Mouse (Mus musculus): ENCODE results near the gene Ttll12. TPM values are rescaled to one million over a fixed set of nuclear protein-coding genes. Genes with fewer than 3 reads are reported as not detected.
A peak's percentile ranks its signal among the peaks of the same experiment; 100 is the strongest.

Gene Ttll12
- total and polyA plus RNA-seq, 3 experiments, result 4.5 to 9.9 (median 5.5) TPM

DNA sequence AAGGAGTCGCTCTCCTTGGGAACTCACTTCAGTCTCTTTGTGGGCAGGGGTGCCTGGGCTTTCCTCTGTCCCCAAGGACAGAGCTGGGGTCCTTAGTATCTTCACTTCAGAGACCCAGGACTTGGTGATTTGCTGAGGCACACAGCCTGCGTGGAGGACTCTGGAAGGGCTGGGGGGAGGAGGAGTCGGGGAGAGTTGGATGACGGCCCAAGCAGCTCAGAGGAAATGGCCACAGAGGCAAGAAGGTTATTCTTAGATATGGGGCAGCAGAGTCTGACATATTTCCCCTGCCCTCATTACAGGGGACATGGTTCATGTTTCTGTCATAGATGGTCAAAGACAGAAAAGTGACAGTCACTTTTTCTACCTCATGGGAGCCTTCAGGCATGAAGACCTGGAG lies 55.1 kb downstream of the Ttll12 start:
- Histone ChIP-seq H3K27me3 (ENCODE audit: control insufficient read depth, insufficient read depth, low read length) (no peaks in the 10 kb centered on the region), H3K79me2 (replicated peaks; ENCODE audit: control insufficient read depth, insufficient read depth, low read length) (no peaks in the 10 kb centered on the region), H3K4me1 (ENCODE audit: control insufficient read depth, insufficient read depth, low read length) (peaks cover 18% of the 10 kb centered on the region), H3K27ac (peak overlapping the region; percentile 85), H3K9ac (ENCODE audit: low read depth, low read length) (no peak overlapping the region), H3K36me3 (ENCODE audit: control insufficient read depth, insufficient read depth, low read length) (no peaks in the 10 kb centered on the region; the same call in 1 of the 2 replicates), H3K4me3 (peak overlapping the region; percentile 32; the same call in 1 of the 2 replicates)
- no peak for TF ChIP-seq POLR2A (IDR thresholded peaks at IDR 0.05; ENCODE audit: insufficient read depth, low read depth, low read length)
- TF ChIP-seq CTCF (IDR thresholded peaks at IDR 0.05), result no peak
- TF ChIP-seq EP300 (IDR thresholded peaks at IDR 0.05; ENCODE audit: insufficient read depth, low read depth, low read length), result no peak
- 10% methylated on average over 4 of the region's 4 CpGs for WGBS
- intact Hi-C loops (cut with DNase I), result no loop called here
- DNase-seq, result peak; percentile 75 to 81

DNA sequence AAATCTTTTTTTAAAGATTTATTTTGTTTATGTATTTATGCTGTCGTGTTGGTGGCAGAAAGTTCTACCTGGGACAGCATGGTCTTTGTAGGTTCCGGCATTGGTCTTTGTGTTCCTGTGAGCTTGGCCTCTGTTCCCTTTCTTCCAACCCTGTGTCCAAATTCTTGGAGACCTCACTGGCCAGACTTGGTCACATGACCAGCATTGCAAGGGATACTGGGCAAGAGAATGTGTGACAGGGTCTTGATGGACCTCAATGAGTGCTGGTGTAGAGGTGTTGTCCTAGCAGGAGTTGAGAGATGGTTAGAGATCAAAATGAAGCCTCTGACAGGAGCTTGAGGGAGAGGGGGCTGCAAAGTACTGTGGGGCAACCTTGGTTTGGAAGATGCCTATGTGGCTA lies 56.1 kb downstream of the Ttll12 start:
- peak in 1 of 2 experiments; percentile 14 for DNase-seq
- H3K36me3 ChIP-seq (ENCODE audit: control insufficient read depth, insufficient read depth, low read length), result no peaks in the 10 kb centered on the region; the same call in 1 of the 2 replicates
- 97% methylated on average over 2 of the region's 2 CpGs for WGBS
- no peak overlapping the region; the same call in 1 of the 2 replicates for H3K27ac ChIP-seq
- TF ChIP-seq POLR2A (IDR thresholded peaks at IDR 0.05; ENCODE audit: insufficient read depth, low read depth, low read length), result no peak
- no peak for TF ChIP-seq EP300 (IDR thresholded peaks at IDR 0.05; ENCODE audit: insufficient read depth, low read depth, low read length)
- no peak for TF ChIP-seq CTCF (IDR thresholded peaks at IDR 0.05)
- peaks cover 21% of the 10 kb centered on the region for H3K4me1 ChIP-seq (ENCODE audit: control insufficient read depth, insufficient read depth, low read length)
- no peaks in the 10 kb centered on the region for H3K27me3 ChIP-seq (ENCODE audit: control insufficient read depth, insufficient read depth, low read length)
- intact Hi-C loops (cut with DNase I), result no loop called here
- H3K79me2 ChIP-seq (replicated peaks; ENCODE audit: control insufficient read depth, insufficient read depth, low read length), result no peaks in the 10 kb centered on the region
- H3K4me3 ChIP-seq, result no peak overlapping the region
- no peak overlapping the region for H3K9ac ChIP-seq (ENCODE audit: low read depth, low read length)

DNA sequence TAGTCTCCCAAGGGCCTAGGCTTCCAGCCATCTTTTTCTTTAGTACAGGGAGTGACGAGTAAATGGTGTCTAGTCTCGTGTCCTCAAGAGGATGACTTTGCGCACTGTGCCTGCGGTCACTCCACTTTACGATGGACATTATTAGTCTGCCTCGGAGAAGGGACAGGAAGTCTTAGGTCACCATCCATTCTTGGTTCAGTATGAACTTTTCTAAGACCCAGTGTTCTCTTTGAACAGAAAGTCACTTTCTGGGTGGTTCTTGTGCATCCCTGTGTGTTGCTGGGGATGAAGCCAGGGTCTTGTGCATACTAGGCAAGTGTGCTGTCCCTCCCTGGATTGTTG lies 59.1 kb downstream of the Ttll12 start:
- DNase-seq, result peak in 1 of 2 experiments; percentile 16
- WGBS, result 24% methylated on average over 6 of the region's 6 CpGs
- H3K9ac ChIP-seq (ENCODE audit: low read depth, low read length), result 0 out of 2 replicates have a peak overlapping the region, but pooled peaks have one; percentile 0

DNA sequence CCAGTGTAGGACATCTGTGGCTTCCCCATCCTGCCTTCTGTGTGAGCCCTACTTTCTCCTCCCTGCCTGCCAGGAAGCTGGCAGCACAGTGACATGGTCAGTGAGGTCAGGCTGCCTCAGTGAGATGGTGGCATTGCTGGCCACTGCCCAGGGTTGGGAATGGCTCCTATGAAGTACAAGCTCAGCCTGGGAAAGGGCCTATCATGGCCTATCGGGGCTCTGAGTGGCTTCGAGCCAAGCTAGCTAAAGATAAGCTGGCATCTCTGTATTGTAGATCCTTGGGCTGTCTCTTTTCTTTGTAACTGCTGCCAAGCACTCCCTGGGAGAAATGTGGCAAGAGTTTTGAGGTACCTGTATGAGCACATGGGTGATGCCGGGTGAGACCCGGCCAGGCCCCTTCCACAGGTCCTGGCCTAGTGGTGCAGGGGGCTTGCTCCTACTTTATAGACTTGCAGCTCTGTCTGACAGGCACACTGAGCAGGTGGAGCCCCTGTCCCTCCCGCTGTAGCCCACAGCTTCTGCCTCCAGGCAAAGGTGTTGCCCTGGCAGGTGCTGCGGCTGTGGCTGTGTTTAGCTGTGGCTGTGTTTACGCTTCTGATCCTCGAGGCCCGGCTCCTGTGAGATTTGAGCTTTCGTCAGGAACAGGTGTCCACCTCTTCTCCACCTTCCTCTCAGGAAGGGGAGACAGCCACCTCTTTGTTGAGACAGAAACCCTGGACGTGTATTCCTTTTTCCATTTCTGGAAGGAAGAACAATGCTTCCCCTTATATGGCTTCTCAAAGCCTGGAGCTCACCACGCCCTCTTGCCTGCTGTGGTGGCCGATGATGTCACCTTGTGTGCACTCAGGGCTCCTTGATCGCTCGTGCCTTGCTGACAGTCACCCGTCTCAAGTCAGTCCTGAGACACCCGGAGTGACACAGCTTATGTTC lies 59.7 kb downstream of the Ttll12 start:
- peak; percentile 51; the same call in 1 of the 2 replicates for TF ChIP-seq POLR2A (IDR thresholded peaks at IDR 0.05; ENCODE audit: insufficient read depth, low read depth, low read length)
- 0 out of 2 replicates have a peak, but pooled peaks have one; percentile 12 for TF ChIP-seq EP300 (IDR thresholded peaks at IDR 0.05; ENCODE audit: insufficient read depth, low read depth, low read length)
- no peak for TF ChIP-seq CTCF (IDR thresholded peaks at IDR 0.05)
- H3K27me3 ChIP-seq (ENCODE audit: control insufficient read depth, insufficient read depth, low read length), result no peaks in the 10 kb centered on the region
- H3K9ac ChIP-seq (ENCODE audit: low read depth, low read length), result peak overlapping the region; percentile 15
- H3K27ac ChIP-seq, result peak overlapping the region; percentile 74
- peak; percentile 45 to 57 for DNase-seq
- WGBS, result 26% methylated on average over 17 of the region's 17 CpGs
- H3K4me1 ChIP-seq (ENCODE audit: control insufficient read depth, insufficient read depth, low read length), result peaks cover 23% of the 10 kb centered on the region
- H3K36me3 ChIP-seq (ENCODE audit: control insufficient read depth, insufficient read depth, low read length), result no peaks in the 10 kb centered on the region; the same call in 1 of the 2 replicates
- intact Hi-C loops (cut with DNase I), result loop anchor here (5.0 kb wide), 1 partner anchor 62 kb away; the partner anchor contains the start of gene Ttll12
- H3K79me2 ChIP-seq (replicated peaks; ENCODE audit: control insufficient read depth, insufficient read depth, low read length), result no peaks in the 10 kb centered on the region
- no peak overlapping the region; the same call in 1 of the 2 replicates for H3K4me3 ChIP-seq

More for the DNA sequence above, 59.1 kb downstream of the Ttll12 start:
- peaks cover 22% of the 10 kb centered on the region for H3K4me1 ChIP-seq (ENCODE audit: control insufficient read depth, insufficient read depth, low read length)
- peak overlapping the region; percentile 74 for H3K27ac ChIP-seq
- no peaks in the 10 kb centered on the region; the same call in 1 of the 2 replicates for H3K36me3 ChIP-seq (ENCODE audit: control insufficient read depth, insufficient read depth, low read length)
- intact Hi-C loops (cut with DNase I), result no loop called here
- H3K79me2 ChIP-seq (replicated peaks; ENCODE audit: control insufficient read depth, insufficient read depth, low read length), result no peaks in the 10 kb centered on the region
- TF ChIP-seq EP300 (IDR thresholded peaks at IDR 0.05; ENCODE audit: insufficient read depth, low read depth, low read length), result no peak
- no peak for TF ChIP-seq POLR2A (IDR thresholded peaks at IDR 0.05; ENCODE audit: insufficient read depth, low read depth, low read length)
- no peak for TF ChIP-seq CTCF (IDR thresholded peaks at IDR 0.05)
- no peak overlapping the region; the same call in 1 of the 2 replicates for H3K4me3 ChIP-seq
- H3K27me3 ChIP-seq (ENCODE audit: control insufficient read depth, insufficient read depth, low read length), result no peaks in the 10 kb centered on the region

- H3K9ac ChIP-seq (ENCODE audit: low read depth, low read length), result no peak overlapping the region
- intact Hi-C loops (cut with DNase I), result loop anchor here (5.0 kb wide), 1 partner anchor 65 kb away; the partner anchor contains the start of gene Ttll12
- no peak for DNase-seq
- peaks cover 24% of the 10 kb centered on the region for H3K4me1 ChIP-seq (ENCODE audit: control insufficient read depth, insufficient read depth, low read length)
- no peaks in the 10 kb centered on the region for H3K27me3 ChIP-seq (ENCODE audit: control insufficient read depth, insufficient read depth, low read length)
- no peak overlapping the region for H3K4me3 ChIP-seq
- H3K79me2 ChIP-seq (replicated peaks; ENCODE audit: control insufficient read depth, insufficient read depth, low read length), result no peaks in the 10 kb centered on the region
- peaks cover 4% of the 10 kb centered on the region; the same call in 1 of the 2 replicates for H3K36me3 ChIP-seq (ENCODE audit: control insufficient read depth, insufficient read depth, low read length)
- WGBS, result 77% methylated on average over 7 of the region's 7 CpGs
- TF ChIP-seq POLR2A (IDR thresholded peaks at IDR 0.05; ENCODE audit: insufficient read depth, low read depth, low read length), result no peak
- TF ChIP-seq CTCF (IDR thresholded peaks at IDR 0.05), result no peak
- TF ChIP-seq EP300 (IDR thresholded peaks at IDR 0.05; ENCODE audit: insufficient read depth, low read depth, low read length), result no peak
- H3K27ac ChIP-seq, result no peak overlapping the region
These were observed 62.4 kb downstream of the Ttll12 start for GRCm38 (mm10) chr15:83532606-83533005.
